ENCODE assay signal across 37 mouse cellular contexts in the genomic region with DNA sequence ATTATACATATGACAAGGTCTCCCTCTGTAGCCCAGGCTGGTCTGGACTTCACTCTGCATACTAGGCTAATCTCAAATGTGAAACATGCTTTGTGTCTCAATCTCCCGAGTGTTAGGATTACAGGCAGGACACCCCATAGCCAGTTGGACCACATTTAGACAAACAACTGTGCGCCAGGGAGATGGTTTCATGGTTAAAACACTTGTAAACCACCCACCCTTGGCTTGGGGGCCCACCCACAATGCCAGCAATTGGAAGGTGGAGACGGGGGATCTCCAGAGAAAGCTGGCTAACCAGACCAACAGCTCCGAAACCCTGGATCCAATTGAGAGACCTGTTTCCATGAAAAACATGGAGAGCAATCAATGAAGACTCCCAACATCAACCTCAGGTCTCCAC. TPM values are rescaled to one million over a fixed set of nuclear protein-coding genes. Genes with fewer than 3 reads are reported as not detected.
"Had no signal": no experiment of that assay in that cellular context is flagged by ENCODE, and none has a peak within 500 bp of the region (broad histone marks: within the 10 kb centered on the region; RNA-seq: fewer than 3 reads in every experiment).

No protein-coding gene starts in this region.

- H3K4me3 ChIP-seq: heart, embryonic 12.5 days; heart, embryonic 13.5 days; heart, embryonic 15.5 days; hindbrain, embryonic 10.5 days; hindbrain, embryonic 12.5 days; hindbrain, embryonic 13.5 days; hindbrain, embryonic 15.5 days; intestine, embryonic 15.5 days; kidney, embryonic 15.5 days; layer of hippocampus, adult 2 months; left cerebral cortex, adult 2 months had no signal

- DNase-seq: heart, postnatal 10 days; heart, postnatal 14 days; heart, postnatal 36 days; heart, postnatal 4 days; kidney, adult 11 months; kidney, adult 18-20 months; kidney, adult 2 months; kidney, adult 8-10 months; kidney, adult 9 months; kidney, postnatal 10 days; kidney, postnatal 14 days; kidney, postnatal 25 days; kidney, postnatal 36 days; kidney, postnatal 4 days; layer of hippocampus, adult 9-11 months; layer of hippocampus, postnatal 36 days had no signal

- ATAC-seq: hindbrain, embryonic 16.5 days; hindbrain, postnatal 0 days; inflammation-experienced regulatory T-cells, adult 6 months; intestine, embryonic 15.5 days; intestine, embryonic 16.5 days; intestine, postnatal 0 days had no signal

- H3K9me3 ChIP-seq: heart, embryonic 12.5 days; heart, embryonic 13.5 days; heart, embryonic 15.5 days; hindbrain, embryonic 10.5 days; hindbrain, embryonic 12.5 days; hindbrain, embryonic 13.5 days; hindbrain, embryonic 15.5 days; intestine, embryonic 15.5 days; kidney, embryonic 15.5 days had no signal

- H3K4me2 ChIP-seq: heart, embryonic 11.5 days; heart, embryonic 12.5 days; heart, embryonic 13.5 days; heart, embryonic 15.5 days; hindbrain, embryonic 12.5 days; hindbrain, embryonic 13.5 days; hindbrain, embryonic 14.5 days; hindbrain, embryonic 15.5 days; intestine, embryonic 15.5 days; kidney, embryonic 15.5 days had no signal

- H3K27ac ChIP-seq: heart, embryonic 13.5 days; heart, embryonic 15.5 days; hindbrain, embryonic 10.5 days; hindbrain, embryonic 12.5 days; hindbrain, embryonic 13.5 days; hindbrain, embryonic 14.5 days; hindbrain, embryonic 15.5 days; hindbrain, postnatal 0 days; intestine, embryonic 15.5 days; kidney, embryonic 15.5 days; kidney, postnatal 0 days; layer of hippocampus, adult 2 months; left cerebral cortex, adult 2 months had no signal

- H3K36me3 ChIP-seq: heart, embryonic 12.5 days; heart, embryonic 13.5 days; heart, embryonic 15.5 days; hindbrain, embryonic 10.5 days; hindbrain, embryonic 12.5 days; hindbrain, embryonic 13.5 days; hindbrain, embryonic 15.5 days; intestine, embryonic 15.5 days; kidney, embryonic 15.5 days had no signal

- H3K9ac ChIP-seq: heart, embryonic 12.5 days; heart, embryonic 13.5 days; heart, embryonic 15.5 days; hindbrain, embryonic 12.5 days; hindbrain, embryonic 13.5 days; hindbrain, embryonic 14.5 days; hindbrain, embryonic 15.5 days; intestine, embryonic 15.5 days; kidney, embryonic 15.5 days had no signal

RNA-seq across cellular contexts. Expression of gene Ttc9, which starts 3.0 kb away (rescaled TPM):
- total RNA-seq: hematopoietic stem cell, adult 5-6 weeks had no signal

RNA-seq across cellular contexts. Expression of gene Adam21, which starts 59.8 kb away (rescaled TPM):
- total RNA-seq: heart, postnatal 14 days; heart, postnatal 36 days had no signal
- polyA plus RNA-seq: intestine, postnatal 0 days; large intestine, adult 2 months had no signal
